Mouse (Mus musculus): ENCODE data around the gene Auts2.

DNA sequence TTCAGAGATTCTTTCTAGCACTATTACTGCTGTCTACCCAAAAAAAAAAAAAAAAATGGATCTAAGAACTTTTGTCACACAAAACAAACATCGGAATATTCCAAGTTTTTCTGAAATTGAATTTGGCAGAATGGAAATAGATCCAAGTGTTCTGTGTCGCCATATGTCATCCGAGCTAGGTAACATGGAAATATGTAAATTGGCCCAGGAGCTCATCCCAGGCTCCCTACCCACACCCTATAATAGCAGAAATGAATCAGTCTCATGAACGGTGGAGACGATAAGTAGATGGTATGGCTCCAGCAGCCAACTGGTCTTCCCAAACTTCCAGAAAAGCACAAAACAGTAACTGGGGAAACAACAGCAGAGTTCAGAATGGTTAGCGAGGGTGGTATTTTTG lies 577.6 kb downstream of the Auts2 start:
- no peak for TF ChIP-seq MAFK (IDR thresholded peaks at IDR 0.05; ENCODE audit: insufficient read depth, low read depth, low read length)
- no peak for TF ChIP-seq CHD2 (IDR thresholded peaks at IDR 0.05; ENCODE audit: low read depth, low read length)
- TF ChIP-seq HCFC1 (IDR thresholded peaks at IDR 0.05; ENCODE audit: borderline replicate concordance, insufficient read depth, low read length), result no peak
